Mouse (Mus musculus) hindbrain, postnatal 0 days (tissue): ENCODE measurements around the gene Thsd1. TPM values are rescaled to one million over a fixed set of nuclear protein-coding genes. Genes with fewer than 3 reads are reported as not detected.
A peak's percentile ranks its signal among the peaks of the same experiment; 100 is the strongest.

Experiments used
- ATAC-seq: fragments of 200-750 bp; cut with Nextera tagmentation; 2 replicates; pipeline ENCODE4 v1.8.0; 2017; ENCODE audit warnings: mild to moderate bottlenecking, moderate TSS enrichment, moderate library complexity
- DNase-seq: peaks from one replicate; pipeline ENCODE4 v3.0.0-alpha.2; 2015; ENCODE audit warnings: low spot score
- H3K27ac ChIP-seq: fragments of 300-500 bp; sonication (generic); 2 replicates; pipeline ENCODE4 v1.5.1; 2014; ENCODE audit warnings: mild to moderate bottlenecking
- H3K27me3 ChIP-seq: fragments of 300-500 bp; sonication (generic); 2 replicates; pipeline ENCODE4 v1.6.1; 2014; ENCODE audit warnings: low read length, mixed read lengths; ENCODE audit not compliant: insufficient read depth
- H3K36me3 ChIP-seq: fragments of 300-500 bp; sonication (generic); 2 replicates; pipeline ENCODE4 v1.6.1; 2014; ENCODE audit warnings: low read length, mixed read lengths; ENCODE audit not compliant: insufficient read depth
- H3K4me1 ChIP-seq: fragments of 300-500 bp; sonication (generic); 2 replicates; pipeline ENCODE4 v1.6.1; 2014; ENCODE audit warnings: antibody characterized with exemption, low read length, mixed read lengths; ENCODE audit not compliant: insufficient read depth
- H3K4me2 ChIP-seq: fragments of 300-500 bp; sonication (generic); 2 replicates; pipeline ENCODE4 v1.6.1; 2014; ENCODE audit warnings: low read depth, mild to moderate bottlenecking, low read length, moderate library complexity, mixed read lengths
- H3K4me3 ChIP-seq: fragments of 300-500 bp; sonication (generic); 2 replicates; pipeline ENCODE4 v1.5.1; 2014; ENCODE audit warnings: low read length
- H3K9ac ChIP-seq: fragments of 300-500 bp; sonication (generic); replicated peaks from 2 replicates; pipeline ENCODE4 v1.6.1; 2014; ENCODE audit warnings: mild to moderate bottlenecking, low read length, moderate library complexity, mixed read lengths
- H3K9me3 ChIP-seq: fragments of 300-500 bp; sonication (generic); 2 replicates; pipeline ENCODE4 v1.6.1; 2016; ENCODE audit warnings: low read length, mixed read lengths
- CTCF ChIP-seq: IDR thresholded peaks from 2 replicates; pipeline ENCODE4 v1.5.1; 2016; ENCODE audit warnings: antibody characterized with exemption, control low read depth, low read depth
- WGBS: fragments of 180-500 bp; shearing (Covaris S2); extraction: QIAGEN DNeasy Blood & Tissue Kit; methylation state at CpG from one replicate; pipeline ENCODE4 v1.1.7; 2014; 5-methylcytosine and 5-hydroxymethylcytosine counted together
- polyA plus RNA-seq: library from polyadenylated mRNA; unstranded; fragments of >200 nt; fragmentation: Nextera tagmentation; extraction: Ambion mirVana; gene quantifications from 2 replicates; pipeline ENCODE4 v1.2.1, GENCODE M21; 2015
- total RNA-seq: library from RNA; depleted of rRNA; stranded (reverse); fragments of >200 nt; gene quantifications from 2 replicates; pipeline ENCODE4 v1.2.3, GENCODE M21; 2014

Thsd1 gene
- total and polyA plus RNA-seq, 2 experiments from 2014 or later = 5.0 to 7.1 TPM

- H3K4me3 ChIP-seq = no peak overlapping the region
- 87% methylated on average over 6 of the region's 6 CpGs for WGBS
- H3K9ac ChIP-seq = no peak overlapping the region
- H3K9me3 ChIP-seq = no peaks in the 10 kb centered on the region
- DNase-seq = no peak
- peaks cover 21% of the 10 kb centered on the region; the same call in 1 of the 2 replicates for H3K36me3 ChIP-seq
- no peak for TF ChIP-seq CTCF
- no peak overlapping the region for H3K27ac ChIP-seq
- no peak for ATAC-seq
- no peak overlapping the region for H3K4me2 ChIP-seq
- peaks cover 5% of the 10 kb centered on the region; the same call in 1 of the 2 replicates for H3K4me1 ChIP-seq
- no peaks in the 10 kb centered on the region for H3K27me3 ChIP-seq
Observed at GRCm38 (mm10) chr8:22197914-22198313, 29.2 kb upstream of the Thsd1 start.

DNA sequence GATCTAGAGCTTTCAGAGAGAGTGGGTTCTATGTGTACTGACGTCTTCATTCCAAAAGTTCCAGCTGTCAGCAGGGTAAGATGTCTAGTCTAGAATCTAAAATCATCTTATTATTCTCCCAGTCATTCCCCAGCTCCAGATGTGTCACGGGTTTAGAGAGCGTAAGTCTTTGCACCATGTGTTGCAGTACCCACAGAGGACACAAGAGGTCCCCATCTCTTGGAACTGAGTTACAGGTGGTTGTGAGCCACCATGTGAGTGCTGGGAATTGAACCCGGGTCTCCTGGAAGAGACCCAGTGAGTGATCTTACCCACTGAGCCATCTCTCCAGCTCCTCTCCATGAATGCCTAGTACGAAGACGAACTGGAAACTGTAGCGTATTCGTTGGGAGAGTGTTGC is 27.6 kb upstream of the Thsd1 start:
- Histone ChIP-seq H3K27ac (no peak overlapping the region), H3K36me3 (peaks cover 25% of the 10 kb centered on the region; the same call in 1 of the 2 replicates), H3K4me1 (no peaks in the 10 kb centered on the region), H3K27me3 (no peaks in the 10 kb centered on the region), H3K4me2 (no peak overlapping the region), H3K9ac (no peak overlapping the region), H3K4me3 (no peak overlapping the region), H3K9me3 (no peaks in the 10 kb centered on the region)
- ATAC-seq (no peak), DNase-seq (no peak)
- peak; percentile 20; the same call in 1 of the 2 replicates for TF ChIP-seq CTCF
- WGBS = 97% methylated on average over 8 of the region's 8 CpGs

GRCm38 (mm10) chr8:22207535-22207934 is 19.6 kb upstream of the Thsd1 start:
- Histone ChIP-seq H3K9ac (no peak overlapping the region), H3K36me3 (peaks cover 30% of the 10 kb centered on the region; the same call in 1 of the 2 replicates)
- WGBS = 86% methylated on average over 4 of the region's 4 CpGs

DNA sequence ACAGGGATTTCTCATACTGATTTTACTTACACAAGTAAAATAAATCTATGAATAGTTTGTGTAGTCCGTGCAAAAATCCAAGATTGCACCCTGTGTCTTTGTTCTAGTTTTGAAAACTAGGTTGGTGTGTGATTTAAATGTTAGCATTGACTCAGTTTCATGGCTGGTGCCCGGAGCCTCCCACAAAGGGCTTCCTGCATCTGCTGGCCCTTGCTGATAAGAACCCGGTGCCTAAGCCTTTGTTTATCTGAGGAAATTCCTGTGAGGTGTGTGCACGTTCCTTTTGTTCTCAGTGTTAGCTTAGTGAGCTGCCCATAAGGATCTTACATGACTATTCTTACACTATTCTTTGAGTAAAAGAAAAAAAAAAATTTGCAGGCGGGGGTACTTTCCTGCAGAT is 18.1 kb upstream of the Thsd1 start:
- Histone ChIP-seq H3K36me3 (peaks cover 36% of the 10 kb centered on the region; the same call in 1 of the 2 replicates), H3K4me3 (no peak overlapping the region), H3K4me1 (no peaks in the 10 kb centered on the region), H3K4me2 (no peak overlapping the region), H3K9me3 (no peaks in the 10 kb centered on the region), H3K27me3 (no peaks in the 10 kb centered on the region), H3K27ac (no peak overlapping the region), H3K9ac (no peak overlapping the region)
- TF ChIP-seq CTCF = no peak
- ATAC-seq (no peak), DNase-seq (no peak)
- WGBS = 79% methylated on average over 5 of the region's 5 CpGs

More at GRCm38 (mm10) chr8:22207535-22207934, 19.6 kb upstream of the Thsd1 start:
- no peaks in the 10 kb centered on the region for H3K27me3 ChIP-seq
- H3K27ac ChIP-seq = no peak overlapping the region
- ATAC-seq = no peak
- H3K4me2 ChIP-seq = no peak overlapping the region
- TF ChIP-seq CTCF = no peak
- no peaks in the 10 kb centered on the region for H3K9me3 ChIP-seq
- no peak overlapping the region for H3K4me3 ChIP-seq
- no peak for DNase-seq
- no peaks in the 10 kb centered on the region for H3K4me1 ChIP-seq

- no peak for DNase-seq
- ATAC-seq = no peak
- no peaks in the 10 kb centered on the region for H3K9me3 ChIP-seq
- no peak overlapping the region for H3K4me3 ChIP-seq
- WGBS = 96% methylated on average over 10 of the region's 10 CpGs
- no peak overlapping the region for H3K9ac ChIP-seq
- no peak for TF ChIP-seq CTCF
- no peak overlapping the region for H3K27ac ChIP-seq
- peaks cover 58% of the 10 kb centered on the region for H3K36me3 ChIP-seq
- H3K27me3 ChIP-seq = no peaks in the 10 kb centered on the region
- no peaks in the 10 kb centered on the region for H3K4me1 ChIP-seq
- no peak overlapping the region for H3K4me2 ChIP-seq
Observed at GRCm38 (mm10) chr8:22214826-22215225, 12.3 kb upstream of the Thsd1 start.

- H3K4me3 ChIP-seq = no peak overlapping the region
- H3K9ac ChIP-seq = no peak overlapping the region
- H3K4me2 ChIP-seq = no peak overlapping the region
- peaks cover 8% of the 10 kb centered on the region; the same call in 1 of the 2 replicates for H3K36me3 ChIP-seq
- H3K9me3 ChIP-seq = no peaks in the 10 kb centered on the region
- H3K4me1 ChIP-seq = no peaks in the 10 kb centered on the region
- no peak for ATAC-seq
- TF ChIP-seq CTCF = no peak
- no peak for DNase-seq
- H3K27ac ChIP-seq = no peak overlapping the region
- WGBS = 66% methylated on average over 8 of the region's 8 CpGs
- H3K27me3 ChIP-seq = 0 out of 2 replicates have a peak, but pooled peaks cover 3% of the 10 kb centered on the region
Observed at GRCm38 (mm10) chr8:22226361-22226760, 752 bp upstream of the Thsd1 start.

DNA sequence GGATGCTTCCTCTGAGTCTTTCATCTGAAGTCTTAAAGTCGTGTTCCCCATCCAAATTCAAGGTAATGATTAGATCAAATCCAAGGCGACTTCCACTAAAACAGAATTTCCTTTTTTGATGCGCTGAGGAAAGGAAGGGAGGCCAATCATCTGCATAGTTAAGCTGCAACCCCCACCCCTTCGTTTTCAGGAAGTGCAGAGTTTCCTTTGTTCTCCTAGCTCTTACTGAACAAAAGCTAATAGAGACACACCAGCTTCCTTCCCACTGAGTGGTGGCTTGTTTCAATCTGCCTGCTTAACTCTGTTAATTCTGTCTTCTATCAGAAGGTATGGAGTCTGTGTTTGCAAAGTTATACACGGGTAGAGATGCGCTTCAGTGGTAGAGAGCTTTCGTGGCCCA is 1.5 kb downstream of the Thsd1 start:
- no peaks in the 10 kb centered on the region for H3K9me3 ChIP-seq
- H3K27ac ChIP-seq = no peak overlapping the region
- no peaks in the 10 kb centered on the region for H3K36me3 ChIP-seq
- TF ChIP-seq CTCF = no peak
- H3K9ac ChIP-seq = no peak overlapping the region
- DNase-seq (no peak), ATAC-seq (no peak)
- WGBS = 34% methylated on average over 7 of the region's 7 CpGs
- no peak overlapping the region for H3K4me3 ChIP-seq
- H3K4me2 ChIP-seq = no peak overlapping the region
- no peaks in the 10 kb centered on the region for H3K4me1 ChIP-seq
- 0 out of 2 replicates have a peak, but pooled peaks cover 3% of the 10 kb centered on the region for H3K27me3 ChIP-seq
